ENCODE assay signal across 12 mouse cellular contexts in the genomic region with DNA sequence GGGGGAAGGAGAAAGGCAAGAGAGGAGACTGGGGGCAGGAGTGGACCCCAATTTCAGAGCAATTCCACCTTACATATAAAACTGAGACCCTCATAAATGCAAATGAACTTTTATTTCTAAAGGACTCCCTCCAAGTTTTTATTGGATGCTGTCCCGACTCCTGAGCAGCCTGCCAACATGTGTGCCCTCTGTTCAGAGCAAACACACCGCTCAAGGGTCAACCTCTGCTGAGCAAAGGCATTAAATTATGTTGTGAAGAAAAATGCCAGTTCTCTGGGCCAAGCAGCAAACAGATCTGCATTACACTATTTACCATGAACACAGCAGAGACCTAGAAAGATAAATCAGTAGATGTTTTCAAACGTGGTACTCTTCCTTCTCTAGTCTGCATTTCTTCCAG.
DNase-seq lines count a peak whose midpoint lies in the region; ATAC-seq and TF ChIP-seq lines count a peak whose summit lies in the region.
"Had no signal": no experiment of that assay in that cellular context is flagged by ENCODE, and none has a peak within 500 bp of the region (broad histone marks: within the 10 kb centered on the region; RNA-seq: fewer than 3 reads in every experiment).

No protein-coding gene starts in this region.

- H3K9me3 ChIP-seq in heart, embryonic 11.5 days (replicated peaks; ENCODE audit: control insufficient read depth, low read length), result no peaks in the 10 kb centered on the region
- no peaks in the 10 kb centered on the region for H3K9me3 ChIP-seq in lung, embryonic 14.5 days (ENCODE audit: low read depth, low read length)
- no peaks in the 10 kb centered on the region for H3K9me3 ChIP-seq in neural tube, embryonic 15.5 days (replicated peaks)
- H3K9me3 ChIP-seq: limb, embryonic 12.5 days; midbrain, embryonic 13.5 days had no signal

- no peak for TF ChIP-seq POLR2A in brain, embryonic 14.5 days (IDR thresholded peaks at IDR 0.05; ENCODE audit: borderline replicate concordance, extremely low read depth, insufficient read depth, insufficient read length, poor library complexity, severe bottlenecking)

- no peak for TF ChIP-seq CTCF in lung, embryonic 14.5 days (IDR thresholded peaks at IDR 0.05; ENCODE audit: low read depth)
- no peak for TF ChIP-seq CTCF in brain, embryonic 14.5 days (IDR thresholded peaks at IDR 0.05; ENCODE audit: borderline replicate concordance, extremely low read depth, insufficient read depth, insufficient read length)
- no peak for TF ChIP-seq CTCF in left cerebral cortex, adult 2 months (IDR thresholded peaks at IDR 0.05)

- 64% methylated on average over 3 of the region's 3 CpGs for WGBS in heart, embryonic 11.5 days (ENCODE audit: insufficient replicate concordance)
- 35% methylated on average over 3 of the region's 3 CpGs for WGBS in lung, embryonic 14.5 days
- WGBS in neural tube, embryonic 15.5 days, result 20% methylated on average over 3 of the region's 3 CpGs

- H3K4me1 ChIP-seq in heart, embryonic 11.5 days (ENCODE audit: control insufficient read depth, insufficient read depth, low read length), result no peaks in the 10 kb centered on the region
- H3K4me1 ChIP-seq in lung, embryonic 14.5 days (ENCODE audit: insufficient read depth), result peaks cover 3% of the 10 kb centered on the region; the same call in 1 of the 2 replicates
- H3K4me1 ChIP-seq in neural tube, embryonic 15.5 days, result peaks cover 20% of the 10 kb centered on the region

- no peak overlapping the region for H3K9ac ChIP-seq in heart, embryonic 11.5 days (ENCODE audit: low read depth, low read length)
- no peak overlapping the region for H3K9ac ChIP-seq in lung, embryonic 14.5 days
- no peak overlapping the region for H3K9ac ChIP-seq in neural tube, embryonic 15.5 days (replicated peaks)
- H3K9ac ChIP-seq: limb, embryonic 12.5 days; midbrain, embryonic 13.5 days had no signal

- peak; percentile 10 for DNase-seq in heart, postnatal 4 days
- DNase-seq in lung, embryonic 14.5 days, result peak; percentile 10
- no peak for DNase-seq in lung, postnatal 14 days
- peak; percentile 37 for DNase-seq in brain, embryonic 14.5 days (ENCODE audit: low read depth)
- no peak for DNase-seq in left cerebral cortex, adult 2 months (ENCODE audit: extremely low spot score in 1 of 2, low spot score in 2 of 2)
- no peak for DNase-seq in testis, postnatal 14 days (ENCODE audit: low spot score)
- DNase-seq: lung, postnatal 10 days had no signal

- intact Hi-C loops in left cerebral cortex, adult 2 months (cut with DNase I), result no loop called here

- H3K27ac ChIP-seq in heart, embryonic 11.5 days (ENCODE audit: low read depth, low read length), result no peak overlapping the region
- H3K27ac ChIP-seq in lung, embryonic 14.5 days (ENCODE audit: low read depth), result no peak overlapping the region
- no peak overlapping the region for H3K27ac ChIP-seq in neural tube, embryonic 15.5 days (replicated peaks)
- no peak overlapping the region for H3K27ac ChIP-seq in left cerebral cortex, adult 2 months
- H3K27ac ChIP-seq: limb, embryonic 12.5 days; midbrain, embryonic 13.5 days had no signal

- H3K4me2 ChIP-seq in heart, embryonic 11.5 days, result no peak overlapping the region
- H3K4me2 ChIP-seq in lung, embryonic 14.5 days, result no peak overlapping the region
- no peak overlapping the region for H3K4me2 ChIP-seq in neural tube, embryonic 15.5 days
- H3K4me2 ChIP-seq: limb, embryonic 12.5 days; midbrain, embryonic 13.5 days had no signal

- ATAC-seq in heart, embryonic 11.5 days (replicated peaks; ENCODE audit: insufficient number of reproducible peaks, low FRiP score, low TSS enrichment), result no peak
- ATAC-seq in lung, embryonic 14.5 days (ENCODE audit: insufficient read depth), result no peak
- ATAC-seq in neural tube, embryonic 15.5 days (ENCODE audit: low FRiP score), result 0 out of 2 replicates have a peak, but pooled peaks have one; percentile 57
- ATAC-seq: midbrain, embryonic 13.5 days had no signal

- H3K4me3 ChIP-seq in heart, embryonic 11.5 days (ENCODE audit: low read depth, low read length), result no peak overlapping the region
- no peak overlapping the region for H3K4me3 ChIP-seq in lung, embryonic 14.5 days (ENCODE audit: low read depth, low read length)
- H3K4me3 ChIP-seq in neural tube, embryonic 15.5 days (replicated peaks), result no peak overlapping the region
- H3K4me3 ChIP-seq in left cerebral cortex, adult 2 months, result no peak overlapping the region
- H3K4me3 ChIP-seq: limb, embryonic 12.5 days; midbrain, embryonic 13.5 days had no signal

- no peaks in the 10 kb centered on the region for H3K27me3 ChIP-seq in heart, embryonic 11.5 days (ENCODE audit: control insufficient read depth, insufficient read depth, low read length)
- H3K27me3 ChIP-seq in lung, embryonic 14.5 days (ENCODE audit: insufficient read depth, low read length), result no peaks in the 10 kb centered on the region
- no peaks in the 10 kb centered on the region for H3K27me3 ChIP-seq in neural tube, embryonic 15.5 days (replicated peaks)
- H3K27me3 ChIP-seq: limb, embryonic 12.5 days; midbrain, embryonic 13.5 days had no signal

- no peaks in the 10 kb centered on the region for H3K36me3 ChIP-seq in heart, embryonic 11.5 days (ENCODE audit: control insufficient read depth, insufficient read depth, low read length)
- H3K36me3 ChIP-seq in lung, embryonic 14.5 days (ENCODE audit: insufficient read depth), result no peaks in the 10 kb centered on the region
- no peaks in the 10 kb centered on the region for H3K36me3 ChIP-seq in neural tube, embryonic 15.5 days
- H3K36me3 ChIP-seq: G1E; limb, embryonic 12.5 days; midbrain, embryonic 13.5 days had no signal

Comparison
In these comparisons a context has a peak if more than half of its experiments do, and no peak if none do; other contexts are left out.
1. DNase-seq: peak in heart, postnatal 4 days (single experiment), lung, embryonic 14.5 days (single experiment) and brain, embryonic 14.5 days (single experiment); none in lung, postnatal 14 days (single experiment), left cerebral cortex, adult 2 months (0 of 2) and testis, postnatal 14 days (single experiment).